Comparison of ENCODE assay signal across 11 mouse cellular contexts in genomic region chr3:34643067-34643466, GRCm38 (mm10). TPM values are rescaled to one million over a fixed set of nuclear protein-coding genes. Genes with fewer than 3 reads are reported as not detected.
DNase-seq lines count a peak whose midpoint lies in the region; ATAC-seq and TF ChIP-seq lines count a peak whose summit lies in the region.
"Had no signal": no experiment of that assay in that cellular context is flagged by ENCODE, and none has a peak within 500 bp of the region (broad histone marks: within the 10 kb centered on the region; RNA-seq: fewer than 3 reads in every experiment).

No protein-coding gene starts in this region.

- H3K4me3 ChIP-seq in forebrain, embryonic 10.5 days, result peak overlapping the region; percentile 57; the same call in 1 of the 2 replicates
- no peak overlapping the region for H3K4me3 ChIP-seq in hindbrain, embryonic 14.5 days (replicated peaks; ENCODE audit: low read length)
- no peak overlapping the region for H3K4me3 ChIP-seq in lung, adult 2 months (replicated peaks; ENCODE audit: extremely low read depth, low read depth, low read length)
- no peak overlapping the region for H3K4me3 ChIP-seq in intestine, embryonic 16.5 days (ENCODE audit: low read length)
- H3K4me3 ChIP-seq: liver, embryonic 15.5 days had no signal

- H3K4me2 ChIP-seq in hindbrain, embryonic 14.5 days (replicated peaks), result peak overlapping the region; percentile 47
- H3K4me2 ChIP-seq in intestine, embryonic 16.5 days (ENCODE audit: low read depth, low read length), result no peak overlapping the region
- H3K4me2 ChIP-seq: liver, embryonic 15.5 days had no signal

- no peak for TF ChIP-seq POLR2A in brain, embryonic 14.5 days (IDR thresholded peaks at IDR 0.05; ENCODE audit: borderline replicate concordance, extremely low read depth, insufficient read depth, insufficient read length, poor library complexity, severe bottlenecking)
- TF ChIP-seq POLR2A in lung, adult 2 months (IDR thresholded peaks at IDR 0.05; ENCODE audit: borderline replicate concordance, extremely low read depth, low read depth, low read length), result no peak

- peak; percentile 57 for DNase-seq in brain, embryonic 14.5 days (ENCODE audit: low read depth)
- DNase-seq in forebrain, embryonic 10.5 days (ENCODE audit: extremely low spot score, low spot score), result no peak
- no peak for DNase-seq in hindbrain, embryonic 14.5 days (ENCODE audit: low spot score)
- peak; percentile 27 for DNase-seq in neural tube, embryonic 10.5 days (ENCODE audit: extremely low spot score, low spot score)
- DNase-seq in right cerebral cortex, postnatal 10 days (ENCODE audit: low spot score in 2 of 2), result no peak
- no peak for DNase-seq in lung, adult 2 months
- no peak for DNase-seq in thymus, postnatal 4 days
- DNase-seq: thymus, adult 18-20 months had no signal

- peak overlapping the region; percentile 24; the same call in 1 of the 2 replicates for H3K9ac ChIP-seq in hindbrain, embryonic 14.5 days
- no peak overlapping the region for H3K9ac ChIP-seq in intestine, embryonic 16.5 days (ENCODE audit: low read depth, low read length)
- H3K9ac ChIP-seq: liver, embryonic 15.5 days had no signal

- TF ChIP-seq CTCF in brain, embryonic 14.5 days (IDR thresholded peaks at IDR 0.05; ENCODE audit: borderline replicate concordance, extremely low read depth, insufficient read depth, insufficient read length), result no peak
- no peak for TF ChIP-seq CTCF in lung, adult 2 months (IDR thresholded peaks at IDR 0.05; ENCODE audit: insufficient read depth, low read length)

- no peaks in the 10 kb centered on the region for H3K36me3 ChIP-seq in forebrain, embryonic 10.5 days (replicated peaks)
- H3K36me3 ChIP-seq in hindbrain, embryonic 14.5 days (replicated peaks; ENCODE audit: control insufficient read depth, insufficient read depth), result no peaks in the 10 kb centered on the region
- no peaks in the 10 kb centered on the region for H3K36me3 ChIP-seq in intestine, embryonic 16.5 days (ENCODE audit: control insufficient read depth, insufficient read depth, low read length)
- H3K36me3 ChIP-seq: liver, embryonic 15.5 days had no signal

- no peak for ATAC-seq in hindbrain, embryonic 14.5 days (ENCODE audit: low FRiP score)
- ATAC-seq in intestine, embryonic 16.5 days, result no peak

- H3K27ac ChIP-seq in forebrain, embryonic 10.5 days, result peak overlapping the region; percentile 92
- peak overlapping the region; percentile 76 for H3K27ac ChIP-seq in hindbrain, embryonic 14.5 days
- H3K27ac ChIP-seq in intestine, embryonic 16.5 days (ENCODE audit: low read length), result no peak overlapping the region
- H3K27ac ChIP-seq: liver, embryonic 15.5 days had no signal

- 15% methylated on average over 5 of the region's 5 CpGs for WGBS in forebrain, embryonic 10.5 days
- WGBS in hindbrain, embryonic 14.5 days, result 33% methylated on average over 5 of the region's 5 CpGs
- WGBS in lung, adult 2 months, result 12% methylated on average over 5 of the region's 5 CpGs
- 9% methylated on average over 5 of the region's 5 CpGs for WGBS in intestine, embryonic 16.5 days

- no peaks in the 10 kb centered on the region for H3K9me3 ChIP-seq in forebrain, embryonic 10.5 days
- H3K9me3 ChIP-seq in hindbrain, embryonic 14.5 days (ENCODE audit: control insufficient read depth, low read length), result no peaks in the 10 kb centered on the region
- H3K9me3 ChIP-seq in intestine, embryonic 16.5 days (ENCODE audit: control insufficient read depth, low read length), result no peaks in the 10 kb centered on the region
- H3K9me3 ChIP-seq: liver, embryonic 15.5 days had no signal

- H3K4me1 ChIP-seq in forebrain, embryonic 10.5 days, result peaks cover 97% of the 10 kb centered on the region
- H3K4me1 ChIP-seq in hindbrain, embryonic 14.5 days (replicated peaks; ENCODE audit: control insufficient read depth, insufficient read depth, low read length), result peaks cover 8% of the 10 kb centered on the region; the same call in 1 of the 2 replicates
- H3K4me1 ChIP-seq in lung, adult 2 months (ENCODE audit: control insufficient read depth, insufficient read depth, low read length), result no peaks in the 10 kb centered on the region
- H3K4me1 ChIP-seq in intestine, embryonic 16.5 days (ENCODE audit: control insufficient read depth, insufficient read depth, low read length), result no peaks in the 10 kb centered on the region
- H3K4me1 ChIP-seq: liver, embryonic 15.5 days had no signal

- H3K27me3 ChIP-seq in forebrain, embryonic 10.5 days (ENCODE audit: poor library complexity, severe bottlenecking), result peaks cover 91% of the 10 kb centered on the region
- peaks cover 65% of the 10 kb centered on the region for H3K27me3 ChIP-seq in hindbrain, embryonic 14.5 days (ENCODE audit: control insufficient read depth, insufficient read depth, low read length)
- H3K27me3 ChIP-seq in intestine, embryonic 16.5 days (replicated peaks; ENCODE audit: control insufficient read depth, insufficient read depth, low read length), result peaks cover 79% of the 10 kb centered on the region

RNA-seq across cellular contexts. Expression of gene Sox2, which starts 7.1 kb away (rescaled TPM):
- 101 and 119 TPM in 2 replicates for polyA plus RNA-seq in brain, embryonic 14.5 days (2012; rRNA removed)
- 29.2 and 29.3 TPM in 2 replicates for polyA plus RNA-seq in forebrain, embryonic 10.5 days (2016; fragmentation: Nextera tagmentation; extraction: Ambion mirVana)
- 18.0 and 19.8 TPM in 2 replicates for polyA plus RNA-seq in hindbrain, embryonic 14.5 days (2014; fragmentation: Nextera tagmentation; extraction: Ambion mirVana)
- 14.2 and 16.0 TPM in 2 replicates for polyA plus RNA-seq in lung, adult 2 months (2012; rRNA removed)
- polyA plus RNA-seq in intestine, embryonic 16.5 days (2015; fragmentation: Nextera tagmentation; extraction: Ambion mirVana), result 0.12 and 0.24 TPM in 2 replicates
- polyA plus RNA-seq: liver, embryonic 15.5 days; spleen, adult 2 months had no signal

Comparison
In these comparisons a context has a peak if more than half of its experiments do, and no peak if none do; other contexts are left out.
1. DNase-seq: peak in brain, embryonic 14.5 days (single experiment) and neural tube, embryonic 10.5 days (single experiment); none in forebrain, embryonic 10.5 days (single experiment), hindbrain, embryonic 14.5 days (single experiment), right cerebral cortex, postnatal 10 days (0 of 2), lung, adult 2 months (single experiment) and thymus, postnatal 4 days (single experiment).
2. RNA of gene Sox2, which starts 7.1 kb away (polyA plus RNA-seq): 101 to 119 TPM in brain, embryonic 14.5 days, 29.2 to 29.3 TPM in forebrain, embryonic 10.5 days, 18.0 to 19.8 TPM in hindbrain, embryonic 14.5 days and 14.2 to 16.0 TPM in lung, adult 2 months; 0.12 to 0.24 TPM in intestine, embryonic 16.5 days; every median in the first group is over 10 times any median in the second.